Mouse (Mus musculus) erythroblast, embryonic 14.5 days (primary cell): Measurements from ENCODE around the gene Grip1.

Experiments used
- GATA1 ChIP-seq: IDR thresholded peaks from 2 replicates; pipeline ENCODE4 v1.6.1; 2012; ENCODE audit warnings: low read length, inconsistent platforms, mixed read lengths
- TAL1 ChIP-seq: IDR thresholded peaks from 3 replicates; pipeline ENCODE4 v1.6.1; 2012; ENCODE audit warnings: low read length, inconsistent platforms, mixed read lengths

DNA sequence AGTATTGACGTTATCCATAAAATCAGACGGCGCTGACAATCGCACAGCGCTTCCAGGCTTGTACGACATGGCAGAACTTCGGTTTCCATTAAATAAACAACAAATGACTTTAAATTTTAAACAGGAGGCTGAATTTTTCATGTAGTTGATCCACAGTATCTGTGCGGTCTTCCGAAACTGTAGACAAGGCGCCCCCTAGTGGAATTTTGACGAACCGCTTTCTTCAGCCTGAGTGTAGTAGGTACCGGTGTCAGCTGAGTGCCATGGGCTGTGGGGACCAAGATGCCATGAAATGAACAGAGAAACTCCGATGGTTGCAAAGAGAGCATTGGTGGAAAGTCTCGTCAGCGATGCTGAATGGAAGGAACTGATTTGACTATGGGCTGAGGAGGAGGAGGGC is 677.0 kb downstream of the Grip1 start:
- no peak for TF ChIP-seq GATA1
- TF ChIP-seq TAL1 = no peak
